ENCODE assay signal across 8 mouse cellular contexts in the genomic region with DNA sequence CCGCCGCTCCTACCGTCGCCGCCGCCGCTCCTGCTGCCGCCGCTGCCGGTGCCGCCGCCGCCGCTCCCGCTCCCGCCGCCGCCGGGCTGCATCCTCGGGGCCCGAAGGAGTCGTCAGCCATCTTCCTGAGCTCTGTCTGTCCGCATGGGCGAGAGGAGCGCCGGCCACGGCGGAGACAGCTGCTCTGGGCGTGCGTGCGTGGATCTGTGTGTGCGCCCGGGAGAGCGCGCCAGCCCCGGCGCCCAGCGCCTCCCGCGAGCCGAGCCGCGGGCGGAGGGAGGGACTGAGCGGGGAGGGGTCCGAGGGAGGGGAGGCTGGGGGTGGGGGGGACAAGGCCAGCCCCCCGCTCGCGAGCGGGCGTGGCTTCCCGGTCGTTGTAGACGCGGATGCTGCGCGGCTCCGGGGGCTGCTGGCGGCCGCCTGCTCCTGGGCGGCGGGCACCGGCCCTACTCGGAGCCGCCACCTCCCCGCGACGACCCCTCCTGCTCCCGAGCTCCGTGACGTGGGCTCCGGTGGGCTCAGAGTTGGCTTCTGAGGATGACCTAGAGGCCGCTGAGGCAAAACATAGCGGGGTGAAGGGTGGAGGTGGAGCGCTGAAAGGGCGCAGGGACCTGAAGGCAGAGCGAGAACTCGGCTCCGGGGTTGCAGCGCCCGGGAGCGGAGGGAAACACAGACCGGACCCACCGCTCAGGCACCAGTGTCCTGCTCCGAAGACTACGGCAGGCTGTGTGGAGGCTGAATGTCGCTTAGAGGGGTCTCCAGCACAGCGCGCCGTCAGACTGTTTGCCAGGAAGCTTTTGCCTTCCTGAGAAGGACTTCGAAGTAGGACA. TPM values are rescaled to one million over a fixed set of nuclear protein-coding genes. Genes with fewer than 3 reads are reported as not detected.
DNase-seq lines count a peak whose midpoint lies in the region; ATAC-seq and TF ChIP-seq lines count a peak whose summit lies in the region.

A gene (minus strand): TSS at position 205 of the 830 bp plus-strand sequence.
A gene (plus strand): TSS at position 379 of the 830 bp plus-strand sequence.

- no peaks in the 10 kb centered on the region for H3K27me3 ChIP-seq in CH12.LX (replicated peaks)
- H3K27me3 ChIP-seq in heart, embryonic 11.5 days (ENCODE audit: control insufficient read depth, insufficient read depth, low read length) = peaks cover 26% of the 10 kb centered on the region
- H3K27me3 ChIP-seq in kidney, postnatal 0 days (ENCODE audit: insufficient read depth, low read length) = peaks cover 12% of the 10 kb centered on the region
- H3K27me3 ChIP-seq in liver, adult 2 months (ENCODE audit: control insufficient read depth, insufficient read depth, low read length) = peaks cover 14% of the 10 kb centered on the region
- no peaks in the 10 kb centered on the region for H3K27me3 ChIP-seq in neural tube, embryonic 15.5 days (replicated peaks)

- H3K79me2 ChIP-seq in CH12.LX (replicated peaks; ENCODE audit: control insufficient read depth, extremely low read depth, insufficient read depth, poor library complexity, severe bottlenecking) = no peaks in the 10 kb centered on the region
- H3K79me2 ChIP-seq in liver, adult 2 months (ENCODE audit: control insufficient read depth, insufficient read depth, low read length) = no peaks in the 10 kb centered on the region

- TF ChIP-seq CTCF in CH12.LX (conservative IDR thresholded peaks at IDR 0.05 in 1 of 2, IDR thresholded peaks at IDR 0.05 in 1 of 2; ENCODE audit: low read depth in 2 of 2, low read length in 2 of 2) = no peak
- TF ChIP-seq CTCF in kidney, postnatal 0 days (IDR thresholded peaks at IDR 0.05; ENCODE audit: low read depth) = no peak
- TF ChIP-seq CTCF in liver, adult 2 months (IDR thresholded peaks at IDR 0.05; ENCODE audit: low read depth, low read length) = no peak

- 0 out of 2 replicates have a peak, but pooled peaks have one; percentile 19 for ATAC-seq in erythroid progenitor cell, adult 5-6 weeks (replicated peaks; ENCODE audit: low FRiP score, poor library complexity, severe bottlenecking)
- ATAC-seq in heart, embryonic 11.5 days (replicated peaks; ENCODE audit: insufficient number of reproducible peaks, low FRiP score, low TSS enrichment) = peak; percentile 65
- ATAC-seq in kidney, postnatal 0 days (replicated peaks; ENCODE audit: low FRiP score, low read depth) = peak; percentile 56
- ATAC-seq in neural tube, embryonic 15.5 days (ENCODE audit: low FRiP score) = peak; percentile 92

- H3K27ac ChIP-seq in CH12.LX (ENCODE audit: insufficient read depth, low read depth) = no peak within 1 kb of the TSS
- peak within 1 kb of the TSS; percentile 32 for H3K27ac ChIP-seq in heart, embryonic 11.5 days (ENCODE audit: low read depth, low read length)
- H3K27ac ChIP-seq in kidney, postnatal 0 days = peak within 1 kb of the TSS; percentile 25; the same call in 1 of the 2 replicates
- H3K27ac ChIP-seq in liver, adult 2 months (replicated peaks; ENCODE audit: insufficient read depth, low read depth, low read length) = no peak within 1 kb of the TSS
- peak within 1 kb of the TSS; percentile 98 for H3K27ac ChIP-seq in neural tube, embryonic 15.5 days (replicated peaks)

- no peak for TF ChIP-seq EP300 in CH12.LX (IDR thresholded peaks at IDR 0.05; ENCODE audit: low read length)

- H3K4me1 ChIP-seq in CH12.LX (ENCODE audit: control insufficient read depth in 1 of 2, insufficient read depth in 2 of 2) = no peaks in the 10 kb centered on the region
- peaks cover 12% of the 10 kb centered on the region for H3K4me1 ChIP-seq in heart, embryonic 11.5 days (ENCODE audit: control insufficient read depth, insufficient read depth, low read length)
- no peaks in the 10 kb centered on the region for H3K4me1 ChIP-seq in kidney, postnatal 0 days (replicated peaks; ENCODE audit: insufficient read depth, low read length)
- peaks cover 4% of the 10 kb centered on the region for H3K4me1 ChIP-seq in liver, adult 2 months (ENCODE audit: control insufficient read depth, insufficient read depth, low read length)
- peaks cover 43% of the 10 kb centered on the region for H3K4me1 ChIP-seq in neural tube, embryonic 15.5 days

- H3K4me3 ChIP-seq in CH12.LX (replicated peaks in 1 of 3; ENCODE audit: low read depth in 2 of 3, low read length in 2 of 3, poor library complexity in 1 of 3) = peak within 1 kb of the TSS; percentile 24 to 60 (median 51)
- H3K4me3 ChIP-seq in heart, embryonic 11.5 days (ENCODE audit: low read depth, low read length) = peak within 1 kb of the TSS; percentile 73
- peak within 1 kb of the TSS; percentile 82 for H3K4me3 ChIP-seq in kidney, postnatal 0 days (replicated peaks; ENCODE audit: low read depth, low read length)
- H3K4me3 ChIP-seq in liver, adult 2 months (ENCODE audit: insufficient read depth, low read depth, low read length) = peak within 1 kb of the TSS; percentile 56
- H3K4me3 ChIP-seq in neural tube, embryonic 15.5 days (replicated peaks) = peak within 1 kb of the TSS; percentile 90

- H3K4me2 ChIP-seq in CH12.LX (ENCODE audit: insufficient read depth, low read depth, poor library complexity, severe bottlenecking) = peak within 1 kb of the TSS; percentile 48
- H3K4me2 ChIP-seq in heart, embryonic 11.5 days = peak within 1 kb of the TSS; percentile 85
- peak within 1 kb of the TSS; percentile 98 for H3K4me2 ChIP-seq in kidney, postnatal 0 days (ENCODE audit: low read length)
- peak within 1 kb of the TSS; percentile 89 for H3K4me2 ChIP-seq in neural tube, embryonic 15.5 days

- no peaks in the 10 kb centered on the region for H3K36me3 ChIP-seq in CH12.LX (replicated peaks in 1 of 2; ENCODE audit: control insufficient read depth in 1 of 2, insufficient read depth in 1 of 2, low read length in 1 of 2)
- no peaks in the 10 kb centered on the region for H3K36me3 ChIP-seq in heart, embryonic 11.5 days (ENCODE audit: control insufficient read depth, insufficient read depth, low read length)
- H3K36me3 ChIP-seq in kidney, postnatal 0 days (ENCODE audit: insufficient read depth, low read length) = no peaks in the 10 kb centered on the region
- no peaks in the 10 kb centered on the region for H3K36me3 ChIP-seq in liver, adult 2 months (ENCODE audit: control insufficient read depth, insufficient read depth, low read length)
- H3K36me3 ChIP-seq in neural tube, embryonic 15.5 days = no peaks in the 10 kb centered on the region

- dilution Hi-C loops in CH12.LX (cut with MboI; ENCODE audit: extremely low pct_ligation_motif_present, extremely low pct_unique_long_range_greater_than_20kb, low sequenced_read_pairs) = no loop called here

- TF ChIP-seq RAD21 in CH12.LX (IDR thresholded peaks at IDR 0.05; ENCODE audit: low read depth, low read length) = no peak

- H3K9me3 ChIP-seq in CH12.LX (replicated peaks; ENCODE audit: low read length) = peaks cover 6% of the 10 kb centered on the region
- H3K9me3 ChIP-seq in heart, embryonic 11.5 days (replicated peaks; ENCODE audit: control insufficient read depth, low read length) = no peaks in the 10 kb centered on the region
- no peaks in the 10 kb centered on the region for H3K9me3 ChIP-seq in kidney, postnatal 0 days (replicated peaks; ENCODE audit: low read length)
- H3K9me3 ChIP-seq in neural tube, embryonic 15.5 days (replicated peaks) = no peaks in the 10 kb centered on the region

- in situ Hi-C loops in CH12.LX (cut with MboI; ENCODE audit: low pct_ligation_motif_present, low pct_unique_long_range_greater_than_20kb, low sequenced_read_pairs) = no loop called here

- peak within 1 kb of the TSS; percentile 24; the same call in 1 of the 2 replicates for H3K9ac ChIP-seq in CH12.LX (ENCODE audit: insufficient read depth, low read depth)
- peak within 1 kb of the TSS; percentile 77 for H3K9ac ChIP-seq in heart, embryonic 11.5 days (ENCODE audit: low read depth, low read length)
- peak within 1 kb of the TSS; percentile 69 for H3K9ac ChIP-seq in kidney, postnatal 0 days (ENCODE audit: low read depth, low read length)
- H3K9ac ChIP-seq in liver, adult 2 months (ENCODE audit: low read depth, low read length) = peak within 1 kb of the TSS; percentile 35; the same call in 1 of the 2 replicates
- peak within 1 kb of the TSS; percentile 98 for H3K9ac ChIP-seq in neural tube, embryonic 15.5 days (replicated peaks)

- DNase-seq in CH12.LX (ENCODE audit: extremely low read depth) = peak; percentile 9
- peak; percentile 92 for DNase-seq in brain, adult 2 months (ENCODE audit: low read depth, low spot score)
- DNase-seq in kidney, postnatal 0 days (ENCODE audit: low spot score) = peak; percentile 60
- DNase-seq in liver, adult 2 months (ENCODE audit: extremely low read depth, low read depth, low spot score) = no peak
- DNase-seq in urinary bladder, adult 2 months (ENCODE audit: low spot score) = peak; percentile 40

- WGBS in heart, embryonic 11.5 days (ENCODE audit: insufficient replicate concordance) = 1% methylated on average over 77 of the region's 91 CpGs
- under 1% methylated on average over 65 of the region's 91 CpGs for WGBS in kidney, postnatal 0 days
- WGBS in liver, adult 2 months = 1% methylated on average over 76 of the region's 91 CpGs
- WGBS in neural tube, embryonic 15.5 days = 0% methylated on average over 77 of the region's 91 CpGs

- TF ChIP-seq POLR2A in CH12.LX (IDR thresholded peaks at IDR 0.05; ENCODE audit: low read depth, low read length) = no peak
- TF ChIP-seq POLR2A in liver, adult 2 months (IDR thresholded peaks at IDR 0.05; ENCODE audit: extremely low read depth, insufficient read depth, low read length) = no peak

RNA-seq across cellular contexts. Expression of the first gene that starts in this region (rescaled TPM):
- total RNA-seq in CH12.LX (2012; rRNA removed) (0.04 TPM in 2 replicates), CH12.LX (2014; rRNA removed) (0.08 and 0.22 TPM in 2 replicates)
- 0.56 and 0.77 TPM in 2 replicates for polyA plus RNA-seq in CH12.LX (2012; ENCODE audit: insufficient read length, low read depth)
- total RNA-seq in erythroid progenitor cell, adult 5-6 weeks (2015; ENCODE audit: low replicate concordance) = not detected in 2 replicates
- total RNA-seq in erythroid progenitor cell, adult 5-6 weeks (2017; ENCODE audit: low replicate concordance) = not detected in 2 replicates
- polyA plus RNA-seq in heart, embryonic 11.5 days (2014; fragmentation: Nextera tagmentation; extraction: Ambion mirVana) = 1.9 and 2.4 TPM in 2 replicates
- 0.91 and 1.2 TPM in 2 replicates for polyA plus RNA-seq in kidney, postnatal 0 days (2015; fragmentation: Nextera tagmentation; extraction: Ambion mirVana)
- total RNA-seq in liver, adult 2 months (2014; rRNA removed) = not detected in 2 replicates
- polyA plus RNA-seq in liver, adult 2 months (2012; rRNA removed) = 0.01 and 0.05 TPM in 2 replicates
- 7.7 and 10.0 TPM in 2 replicates for polyA plus RNA-seq in neural tube, embryonic 15.5 days (2015; fragmentation: Nextera tagmentation; extraction: Ambion mirVana)
- polyA plus RNA-seq in urinary bladder, adult 2 months (2012; rRNA removed) = 1.2 and 2.4 TPM in 2 replicates

RNA-seq across cellular contexts. Expression of the second gene that starts in this region (rescaled TPM):
- total RNA-seq in CH12.LX (2012; rRNA removed) = not detected in 2 replicates
- total RNA-seq in CH12.LX (2014; rRNA removed) = 0.15 TPM in 1 of 2 replicates, not detected in the other
- not detected in 2 replicates for polyA plus RNA-seq in CH12.LX (2012; ENCODE audit: insufficient read length, low read depth)
- total RNA-seq in erythroid progenitor cell, adult 5-6 weeks (2015; ENCODE audit: low replicate concordance) = not detected in 2 replicates
- total RNA-seq in erythroid progenitor cell, adult 5-6 weeks (2017; ENCODE audit: low replicate concordance) = not detected in 2 replicates
- 0.36 and 0.42 TPM in 2 replicates for polyA plus RNA-seq in heart, embryonic 11.5 days (2014; fragmentation: Nextera tagmentation; extraction: Ambion mirVana)
- polyA plus RNA-seq in kidney, postnatal 0 days (2015; fragmentation: Nextera tagmentation; extraction: Ambion mirVana) = 0.62 and 0.68 TPM in 2 replicates
- total RNA-seq in liver, adult 2 months (2014; rRNA removed) = not detected in 2 replicates
- polyA plus RNA-seq in liver, adult 2 months (2012; rRNA removed) = not detected in 2 replicates
- polyA plus RNA-seq in neural tube, embryonic 15.5 days (2015; fragmentation: Nextera tagmentation; extraction: Ambion mirVana) = 1.4 and 1.5 TPM in 2 replicates
- 0.39 and 0.53 TPM in 2 replicates for polyA plus RNA-seq in urinary bladder, adult 2 months (2012; rRNA removed)

Comparison
In these comparisons a context has a peak if more than half of its experiments do, and no peak if none do; other contexts are left out.
1. Peak in DNase-seq, H3K4me3 ChIP-seq, H3K9ac ChIP-seq and H3K4me2 ChIP-seq in CH12.LX; RNA of the genes that start here not detected or under 1 TPM.
2. Peak in ATAC-seq in erythroid progenitor cell, adult 5-6 weeks; RNA of the genes that start here not detected or under 1 TPM.
3. H3K27ac ChIP-seq: peak in heart, embryonic 11.5 days (single experiment), kidney, postnatal 0 days (single experiment) and neural tube, embryonic 15.5 days (single experiment); none in CH12.LX (single experiment) and liver, adult 2 months (single experiment).
4. H3K4me2 ChIP-seq: peak in every context shown above with its lines; median percentile 98 in kidney, postnatal 0 days; 89 in neural tube, embryonic 15.5 days; 85 in heart, embryonic 11.5 days; 48 in CH12.LX.
5. H3K9ac ChIP-seq: peak in every context shown above with its lines; median percentile 98 in neural tube, embryonic 15.5 days; 77 in heart, embryonic 11.5 days; 69 in kidney, postnatal 0 days; 35 in liver, adult 2 months; 24 in CH12.LX.
6. ATAC-seq: peak in every context shown above with its lines; median percentile 92 in neural tube, embryonic 15.5 days; 65 in heart, embryonic 11.5 days; 56 in kidney, postnatal 0 days; 19 in erythroid progenitor cell, adult 5-6 weeks.
7. Peak in every context shown above with its lines, with median percentiles within 50 percentile points of each other: H3K4me3 ChIP-seq.